Mouse (Mus musculus) neural tube, embryonic 12.5 days (tissue): Measurements from ENCODE around the gene Ppp6r3. TPM values are rescaled to one million over a fixed set of nuclear protein-coding genes. Genes with fewer than 3 reads are reported as not detected.
A peak's percentile ranks its signal among the peaks of the same experiment; 100 is the strongest.
"Not testable (repeated sequence)": the region's sequence is repeated elsewhere in the genome, so short reads cannot be mapped to it uniquely, and the experiment has no call there.

ENCODE experiments used
- ATAC-seq: fragments of 200-750 bp; cut with Nextera tagmentation; 2 replicates; pipeline ENCODE4 v1.8.0; 2017; ENCODE audit warnings: low read depth, mild to moderate bottlenecking, moderate TSS enrichment, moderate library complexity; ENCODE audit not compliant: low FRiP score
- H3K27ac ChIP-seq: fragments of 300-500 bp; sonication (generic); 2 replicates; pipeline ENCODE4 v1.5.1; 2016
- H3K27me3 ChIP-seq: fragments of 300-500 bp; sonication (generic); replicated peaks from 2 replicates; pipeline ENCODE4 v1.6.1; 2016; ENCODE audit warnings: mild to moderate bottlenecking
- H3K36me3 ChIP-seq: fragments of 300-500 bp; sonication (generic); 2 replicates; pipeline ENCODE4 v1.6.1; 2016; ENCODE audit warnings: mild to moderate bottlenecking
- H3K4me1 ChIP-seq: fragments of 300-500 bp; sonication (generic); 2 replicates; pipeline ENCODE4 v1.6.1; 2016
- H3K4me2 ChIP-seq: fragments of 300-500 bp; sonication (generic); replicated peaks from 2 replicates; pipeline ENCODE4 v1.6.1; 2016; ENCODE audit warnings: mild to moderate bottlenecking
- H3K4me3 ChIP-seq: fragments of 300-500 bp; sonication (generic); 2 replicates; pipeline ENCODE4 v1.5.1; 2016
- H3K9ac ChIP-seq: fragments of 300-500 bp; sonication (generic); 2 replicates; pipeline ENCODE4 v1.6.1; 2016; ENCODE audit warnings: mild to moderate bottlenecking
- H3K9me3 ChIP-seq: fragments of 300-500 bp; sonication (generic); 2 replicates; pipeline ENCODE4 v1.6.1; 2016; ENCODE audit warnings: mild to moderate bottlenecking
- WGBS: fragments of 180-500 bp; shearing (Covaris S2); methylation state at CpG from one replicate; pipeline ENCODE4 v1.1.7; 2016; 5-methylcytosine and 5-hydroxymethylcytosine counted together
- polyA plus RNA-seq: library from polyadenylated mRNA; unstranded; fragments of >200 nt; fragmentation: Nextera tagmentation; extraction: Ambion mirVana; gene quantifications from 2 replicates; pipeline ENCODE4 v1.2.1, GENCODE M21; 2016

The Ppp6r3 gene
- polyA plus RNA-seq, 1 experiment from 2014 or later: 74.0 TPM

DNA sequence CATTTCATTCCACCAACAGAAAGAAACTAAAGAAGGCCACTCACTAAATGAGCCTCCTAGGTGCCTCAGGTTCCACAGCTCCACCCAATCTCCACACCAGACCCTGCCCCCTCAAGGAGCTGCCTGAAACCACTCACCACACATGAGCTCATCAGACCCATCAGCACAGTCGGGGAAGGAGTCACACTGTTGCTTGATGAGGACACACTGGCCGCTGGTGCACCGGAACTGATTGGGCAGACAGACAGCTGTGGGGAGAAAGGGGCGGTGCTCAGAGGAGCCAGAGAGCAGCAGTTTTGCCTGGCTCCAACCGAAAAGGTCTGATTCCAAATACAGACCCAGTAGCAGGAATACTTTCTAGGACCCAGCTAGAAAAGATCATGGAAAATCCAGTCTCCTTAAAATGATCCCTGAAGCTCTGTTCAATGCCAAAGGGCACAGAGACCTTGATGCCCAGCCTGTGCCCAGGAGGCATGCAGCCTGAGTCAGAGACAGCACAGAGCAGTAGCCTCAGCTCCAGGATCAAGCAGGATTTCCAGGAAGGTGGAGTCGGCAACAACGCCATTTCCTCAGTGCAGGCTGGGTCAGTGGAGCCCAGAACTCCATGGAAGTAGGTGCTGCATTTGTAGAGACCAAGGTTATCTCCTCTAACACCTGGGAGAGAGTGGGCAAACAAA lies 18.0 kb upstream of the Ppp6r3 start:
- Histone ChIP-seq H3K27me3 (no peaks in the 10 kb centered on the region), H3K4me1 (no peaks in the 10 kb centered on the region), H3K4me3 (no peak overlapping the region), H3K27ac (no peak overlapping the region), H3K36me3 (peaks cover 51% of the 10 kb centered on the region), H3K9me3 (no peaks in the 10 kb centered on the region), H3K4me2 (no peak overlapping the region), H3K9ac (no peak overlapping the region)
- WGBS: 89% methylated on average over 7 of the region's 7 CpGs
- no peak for ATAC-seq

DNA sequence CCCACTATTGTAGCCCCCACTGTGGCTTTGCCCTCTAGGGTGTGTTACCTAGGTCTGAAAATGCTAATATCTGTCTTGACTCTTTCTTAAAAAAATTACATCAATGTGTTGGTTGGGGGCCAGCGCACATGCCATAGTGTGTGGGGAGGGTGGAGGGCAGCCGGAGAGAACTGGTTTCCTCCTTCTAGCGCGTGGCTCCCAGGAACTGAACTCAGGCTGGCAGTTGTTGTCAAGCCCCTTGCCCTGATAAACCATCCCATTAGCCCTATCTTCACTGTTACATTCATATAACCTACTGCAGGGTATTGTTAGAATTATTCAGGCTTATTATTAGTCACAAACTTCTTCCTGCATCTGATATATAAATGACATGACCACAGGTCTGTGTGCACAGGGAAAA lies 14.4 kb upstream of the Ppp6r3 start:
- H3K27me3 ChIP-seq: no peaks in the 10 kb centered on the region
- no peaks in the 10 kb centered on the region for H3K4me1 ChIP-seq
- H3K36me3 ChIP-seq: peaks cover 49% of the 10 kb centered on the region
- no peak overlapping the region for H3K27ac ChIP-seq
- 94% methylated on average over 4 of the region's 4 CpGs for WGBS
- no peak overlapping the region for H3K9ac ChIP-seq
- no peak for ATAC-seq
- no peak overlapping the region for H3K4me3 ChIP-seq
- H3K4me2 ChIP-seq: no peak overlapping the region
- no peaks in the 10 kb centered on the region for H3K9me3 ChIP-seq

DNA sequence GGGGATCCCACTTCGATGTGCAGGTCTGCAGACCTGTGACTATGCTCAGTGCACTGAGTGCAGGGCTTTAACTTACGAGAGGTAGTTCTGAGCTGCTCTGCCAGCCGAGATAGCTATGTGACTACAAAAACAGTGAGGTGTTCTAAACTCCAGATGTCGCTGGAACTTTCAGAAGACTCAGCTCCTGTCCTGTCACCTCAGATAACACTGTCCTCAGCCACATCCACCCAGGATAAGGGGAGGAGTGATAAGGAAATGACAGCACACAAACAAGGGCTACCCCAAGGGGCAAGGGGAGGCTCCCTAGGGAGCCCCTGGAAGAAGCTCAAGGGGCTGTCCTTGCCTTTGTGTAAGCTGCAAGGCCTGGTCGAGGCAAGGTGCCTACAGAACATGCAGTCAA lies 14.0 kb upstream of the Ppp6r3 start:
- Histone ChIP-seq H3K27ac (no peak overlapping the region), H3K4me2 (no peak overlapping the region), H3K4me1 (no peaks in the 10 kb centered on the region), H3K9me3 (no peaks in the 10 kb centered on the region), H3K27me3 (no peaks in the 10 kb centered on the region), H3K9ac (no peak overlapping the region), H3K4me3 (no peak overlapping the region), H3K36me3 (peaks cover 47% of the 10 kb centered on the region)
- 85% methylated on average over 5 of the region's 5 CpGs for WGBS
- ATAC-seq: no peak

DNA sequence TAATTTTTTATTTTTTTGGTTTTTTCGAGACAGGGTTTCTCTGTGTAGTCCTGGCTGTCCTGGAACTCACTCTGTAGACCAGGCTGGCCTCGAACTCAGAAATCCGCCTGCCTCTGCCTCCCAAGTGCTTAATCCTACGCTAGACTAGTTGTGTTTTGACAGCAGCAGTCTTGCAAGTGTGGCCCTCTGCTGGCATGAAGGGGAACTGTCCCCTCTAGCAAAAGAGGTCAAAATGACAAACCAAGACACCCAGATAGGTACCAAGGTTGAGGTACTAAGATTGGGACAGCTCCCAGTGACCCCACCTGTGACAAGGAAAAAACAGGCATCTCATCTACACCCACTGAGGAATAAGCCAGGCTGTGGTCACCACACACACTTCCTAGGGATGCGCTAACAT lies 12.2 kb upstream of the Ppp6r3 start:
- H3K9me3 ChIP-seq, H3K4me2 ChIP-seq, H3K9ac ChIP-seq, H3K27ac ChIP-seq, H3K4me3 ChIP-seq, H3K27me3 ChIP-seq, ATAC-seq, H3K4me1 ChIP-seq: not testable (repeated sequence)
- 94% methylated on average over 5 of the region's 5 CpGs for WGBS
- H3K36me3 ChIP-seq: peaks cover 34% of the 10 kb centered on the region

DNA sequence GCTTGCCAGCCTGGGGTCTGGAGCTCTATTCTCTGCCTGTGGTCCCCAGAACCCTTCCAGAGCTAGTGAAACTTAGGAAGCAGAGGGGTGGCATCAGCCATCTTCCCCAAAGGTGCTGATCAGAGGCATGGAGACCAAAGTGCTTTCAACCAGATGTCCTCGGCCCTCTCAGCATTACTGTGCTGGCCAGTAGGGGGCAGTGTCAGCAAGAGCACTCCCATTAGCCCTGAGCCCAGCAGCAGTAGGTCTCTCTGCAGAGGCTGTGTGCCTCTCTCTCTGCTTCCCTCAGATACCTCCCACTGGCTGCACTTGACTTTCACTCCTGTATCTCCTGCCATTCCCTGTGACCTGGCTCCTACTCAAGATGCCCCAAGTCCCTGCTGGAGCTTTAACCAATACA lies 11.0 kb upstream of the Ppp6r3 start:
- Histone ChIP-seq H3K27me3 (no peaks in the 10 kb centered on the region), H3K36me3 (peaks cover 30% of the 10 kb centered on the region), H3K4me3 (no peak overlapping the region), H3K4me1 (no peaks in the 10 kb centered on the region), H3K9ac (no peak overlapping the region), H3K4me2 (no peak overlapping the region), H3K27ac (no peak overlapping the region), H3K9me3 (no peaks in the 10 kb centered on the region)
- ATAC-seq: no peak
- WGBS: 54% methylated on average over 1 of the region's 1 CpGs

DNA sequence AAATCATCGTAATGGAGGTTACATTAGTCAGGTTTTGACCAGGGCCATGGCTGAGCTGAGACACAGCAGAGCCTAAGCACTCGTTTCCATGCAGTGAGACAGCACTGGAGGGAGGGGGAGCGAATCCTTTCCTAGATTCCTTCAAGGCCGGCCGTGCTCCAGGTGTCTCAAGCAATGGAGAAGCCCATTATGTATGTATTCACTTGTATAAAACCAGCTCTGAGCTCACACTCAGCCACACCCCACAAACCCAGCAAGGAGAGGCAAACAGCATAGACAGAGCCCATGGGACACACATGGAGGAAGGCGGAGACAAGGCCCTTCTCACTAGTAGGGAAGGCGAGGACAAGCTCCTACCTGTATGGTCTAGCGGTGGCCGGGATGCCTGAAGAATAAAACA lies 10.5 kb upstream of the Ppp6r3 start:
- no peak overlapping the region for H3K4me2 ChIP-seq
- H3K9me3 ChIP-seq: no peaks in the 10 kb centered on the region
- no peak overlapping the region for H3K4me3 ChIP-seq
- H3K4me1 ChIP-seq: no peaks in the 10 kb centered on the region
- H3K36me3 ChIP-seq: peaks cover 27% of the 10 kb centered on the region
- 92% methylated on average over 9 of the region's 9 CpGs for WGBS
- H3K27me3 ChIP-seq: no peaks in the 10 kb centered on the region
- no peak for ATAC-seq
- no peak overlapping the region for H3K9ac ChIP-seq
- H3K27ac ChIP-seq: no peak overlapping the region

DNA sequence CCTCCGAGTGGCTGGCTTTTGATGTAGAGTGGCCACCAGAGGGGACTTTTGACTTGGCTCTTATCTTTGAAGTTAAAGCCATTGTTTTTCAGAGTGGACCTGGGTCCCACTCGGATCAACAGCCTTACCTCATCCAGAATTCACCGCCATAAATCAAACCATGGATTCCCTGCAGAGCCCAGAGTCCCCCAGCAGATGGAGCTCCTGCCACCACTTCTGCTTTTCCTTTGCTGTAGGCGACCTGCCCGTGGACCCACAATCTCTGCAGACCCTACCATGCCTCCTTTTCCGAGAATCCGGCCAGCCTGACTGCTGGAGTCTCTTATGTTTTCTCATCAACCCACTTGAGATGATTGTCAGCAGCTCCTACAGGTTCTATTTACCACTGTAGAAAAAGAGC lies 5.8 kb upstream of the Ppp6r3 start:
- ATAC-seq: no peak
- no peak overlapping the region for H3K4me2 ChIP-seq
- no peak overlapping the region for H3K27ac ChIP-seq
- no peak overlapping the region for H3K9ac ChIP-seq
- H3K36me3 ChIP-seq: peaks cover 7% of the 10 kb centered on the region
- 33% methylated on average over 7 of the region's 7 CpGs for WGBS
- H3K4me1 ChIP-seq: peaks cover 7% of the 10 kb centered on the region; the same call in 1 of the 2 replicates
- no peak overlapping the region for H3K4me3 ChIP-seq
- no peaks in the 10 kb centered on the region for H3K9me3 ChIP-seq
- H3K27me3 ChIP-seq: no peaks in the 10 kb centered on the region

DNA sequence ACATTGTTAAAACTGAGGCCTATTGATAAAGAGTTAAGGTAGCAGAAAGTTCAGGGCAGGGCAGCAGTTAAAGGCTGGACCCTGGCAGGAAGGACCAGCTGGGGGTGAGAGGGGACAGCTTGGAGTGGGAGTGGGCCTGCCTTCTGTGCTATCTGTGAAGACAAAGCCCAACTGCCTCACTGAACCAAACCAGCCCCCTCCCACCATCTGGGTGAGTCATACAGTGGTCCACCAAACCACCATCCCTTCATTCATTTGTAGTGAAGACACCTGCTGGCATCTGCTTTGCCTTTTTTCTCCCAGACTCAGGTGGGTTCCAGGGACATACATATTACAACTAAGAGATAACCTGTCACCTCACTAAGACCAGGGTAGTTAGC lies 2.4 kb upstream of the Ppp6r3 start:
- no peak overlapping the region for H3K4me2 ChIP-seq
- H3K36me3 ChIP-seq: no peaks in the 10 kb centered on the region; the same call in 1 of the 2 replicates
- no peaks in the 10 kb centered on the region for H3K27me3 ChIP-seq
- no peak overlapping the region for H3K4me3 ChIP-seq
- peaks cover 22% of the 10 kb centered on the region for H3K4me1 ChIP-seq
- H3K27ac ChIP-seq: no peak overlapping the region
- H3K9ac ChIP-seq: no peak overlapping the region
- no peak for ATAC-seq
- H3K9me3 ChIP-seq: no peaks in the 10 kb centered on the region

DNA sequence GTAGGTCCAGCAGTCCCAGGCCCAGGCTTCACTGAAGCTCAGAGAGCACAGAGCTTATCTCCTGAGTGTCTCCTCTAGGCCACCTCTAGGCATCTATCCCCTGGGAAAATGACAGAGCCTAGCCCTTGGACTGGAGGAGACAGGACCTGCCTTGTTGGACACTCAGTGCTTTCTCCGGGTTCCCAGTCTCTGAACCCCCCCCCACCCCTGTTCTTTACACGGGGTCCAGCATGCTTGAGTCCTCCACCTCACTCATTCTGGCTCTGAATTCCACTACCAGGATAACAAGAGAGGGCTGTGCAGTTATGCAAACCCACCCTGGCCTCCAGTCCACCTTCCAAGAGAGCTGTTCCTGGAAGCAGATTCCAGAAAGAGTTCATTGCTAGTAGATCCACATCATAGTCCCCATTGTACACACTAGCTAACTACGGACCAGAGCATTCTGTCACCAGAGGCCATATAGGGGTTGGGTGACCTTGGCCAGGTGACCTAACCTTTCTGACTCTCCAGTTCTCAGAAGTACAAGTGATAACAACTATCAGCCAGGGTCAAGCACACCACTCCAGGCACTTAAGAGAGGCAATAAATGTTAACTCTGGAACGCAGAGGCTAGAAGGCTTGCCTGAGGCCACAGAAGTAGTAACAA lies 1.8 kb upstream of the Ppp6r3 start:
- 0 out of 2 replicates have a peak overlapping the region, but pooled peaks have one; percentile 51 for H3K4me2 ChIP-seq

DNA sequence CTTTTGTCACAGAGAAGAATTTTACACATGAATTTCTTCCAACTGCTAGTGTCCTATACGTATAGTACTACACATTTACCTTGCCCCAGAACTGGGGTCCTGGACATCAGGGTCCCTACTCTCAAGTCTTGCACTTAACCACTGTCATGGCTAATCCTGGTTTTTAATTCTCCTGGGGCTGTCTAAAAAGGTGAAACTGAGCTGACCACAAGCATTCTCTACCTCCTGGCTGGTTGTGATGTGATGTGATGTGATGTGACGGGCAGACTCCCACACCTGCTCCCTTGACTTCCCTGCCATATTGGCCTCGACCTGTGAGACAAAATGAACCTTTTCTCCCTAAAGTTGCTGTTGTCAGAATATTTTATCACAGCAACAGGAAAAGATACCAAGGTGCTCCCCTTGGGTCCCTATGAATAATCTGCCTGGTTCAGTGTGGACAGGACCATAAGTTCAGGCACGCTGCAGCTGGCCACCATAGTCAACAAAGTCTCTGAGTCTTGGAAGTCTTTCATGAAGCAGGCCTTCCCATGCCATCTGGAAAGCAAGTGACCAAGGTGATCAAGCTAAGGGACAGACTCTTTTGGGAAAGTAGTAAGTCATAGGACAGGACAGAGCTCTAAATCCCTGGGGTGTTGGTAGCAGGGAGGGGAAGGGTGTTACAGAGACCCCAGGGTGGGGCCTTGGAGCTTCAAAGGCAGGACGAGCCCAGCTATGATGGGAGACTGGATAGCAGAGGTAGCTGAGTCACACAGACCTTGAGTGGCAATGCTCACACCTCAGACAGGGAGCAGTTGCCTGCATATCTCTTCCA lies 1.1 kb upstream of the Ppp6r3 start:
- H3K9ac ChIP-seq: no peak overlapping the region
- H3K36me3 ChIP-seq: no peaks in the 10 kb centered on the region
- peak overlapping the region; percentile 94 for H3K4me3 ChIP-seq
- H3K4me2 ChIP-seq: peak overlapping the region; percentile 51
- ATAC-seq: peak; percentile 26; the same call in 1 of the 2 replicates
- 0 out of 2 replicates have a peak overlapping the region, but pooled peaks have one; percentile 15 for H3K27ac ChIP-seq
- no peaks in the 10 kb centered on the region for H3K27me3 ChIP-seq
- H3K4me1 ChIP-seq: peaks cover 22% of the 10 kb centered on the region
- WGBS: 70% methylated on average over 5 of the region's 5 CpGs
- H3K9me3 ChIP-seq: no peaks in the 10 kb centered on the region

More for the DNA sequence above, 1.8 kb upstream of the Ppp6r3 start:
- WGBS: 85% methylated on average over 4 of the region's 4 CpGs
- Histone ChIP-seq H3K9me3 (no peaks in the 10 kb centered on the region), H3K4me3 (no peak overlapping the region), H3K4me1 (peaks cover 22% of the 10 kb centered on the region), H3K9ac (no peak overlapping the region), H3K27ac (no peak overlapping the region), H3K27me3 (no peaks in the 10 kb centered on the region), H3K36me3 (no peaks in the 10 kb centered on the region)
- no peak for ATAC-seq

DNA sequence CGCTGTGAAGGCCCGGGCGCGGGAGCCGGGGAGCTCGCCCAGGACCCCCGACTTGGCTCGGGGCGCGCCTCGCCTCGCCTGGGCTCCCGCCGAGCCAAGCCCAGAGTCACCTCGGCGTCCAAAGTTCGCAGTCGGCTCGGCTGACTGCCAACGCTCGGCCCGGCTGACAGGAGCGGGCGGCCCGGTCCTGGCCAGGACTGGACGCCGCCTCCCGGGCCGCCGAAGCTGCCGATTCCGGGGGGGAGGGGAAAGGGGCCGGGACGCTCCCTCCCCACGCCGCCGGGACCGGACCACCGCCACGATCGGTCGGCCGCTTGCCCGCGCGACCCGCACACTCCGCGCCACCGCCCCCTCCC lies 295 bp downstream of the Ppp6r3 start:
- Histone ChIP-seq H3K27me3 (no peaks in the 10 kb centered on the region), H3K9ac (peak overlapping the region; percentile 91), H3K4me3 (peak overlapping the region; percentile 94), H3K9me3 (no peaks in the 10 kb centered on the region), H3K36me3 (no peaks in the 10 kb centered on the region), H3K27ac (peak overlapping the region; percentile 83), H3K4me2 (peak overlapping the region; percentile 91), H3K4me1 (peaks cover 22% of the 10 kb centered on the region)
- WGBS: under 1% methylated on average over 24 of the region's 50 CpGs
- ATAC-seq: peak; percentile 30

DNA sequence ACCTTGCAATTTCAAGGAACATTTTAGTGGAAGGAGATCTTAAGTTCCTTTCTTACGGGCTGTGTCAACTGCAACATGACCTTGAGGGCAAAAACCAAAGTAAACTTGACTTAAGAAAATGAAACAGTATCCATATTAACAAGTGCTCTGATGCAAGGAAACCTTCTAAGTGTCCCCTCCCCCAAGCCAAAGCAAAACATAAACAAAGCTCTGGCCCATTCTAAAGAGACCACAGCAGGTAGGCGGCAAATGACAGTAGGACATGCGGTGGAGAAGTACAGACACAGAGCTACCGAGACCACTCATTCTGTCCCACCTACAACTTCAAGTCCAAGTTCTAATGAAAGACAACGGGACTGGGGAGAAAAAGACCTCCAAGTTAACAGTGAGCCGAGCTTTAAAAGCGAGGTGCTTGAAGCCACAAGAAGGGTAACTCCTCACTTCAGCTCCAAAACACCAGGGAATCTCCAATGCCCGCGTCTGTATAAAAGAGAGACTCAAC lies 905 bp downstream of the Ppp6r3 start:
- no peak for ATAC-seq
- Histone ChIP-seq H3K27ac (no peak overlapping the region), H3K27me3 (no peaks in the 10 kb centered on the region), H3K36me3 (no peaks in the 10 kb centered on the region), H3K4me3 (peak overlapping the region; percentile 94), H3K9me3 (no peaks in the 10 kb centered on the region), H3K4me1 (peaks cover 22% of the 10 kb centered on the region), H3K4me2 (peak overlapping the region; percentile 91), H3K9ac (peak overlapping the region; percentile 91)
- 3% methylated on average over 9 of the region's 9 CpGs for WGBS
